Mouse (Mus musculus) adrenal gland, postnatal 10 days (tissue): ENCODE results near the gene Slc6a6. TPM values are rescaled to one million over a fixed set of nuclear protein-coding genes. Genes with fewer than 3 reads are reported as not detected.

Source experiments
- DNase-seq: peaks from one replicate; pipeline ENCODE4 v3.0.0; 2021; ENCODE audit warnings: mixed read lengths
- total RNA-seq, 2 experiments: library from RNA; stranded (reverse); gene quantifications; 2 replicates each; pipeline ENCODE4 v1.2.3; 2021

The Slc6a6 gene
- total RNA-seq, 2 experiments from 2014 or later: 175 to 205 TPM

GRCm38 (mm10) chr6:91720588-91721214 lies 36.8 kb downstream of the Slc6a6 start:
- no peak for DNase-seq

GRCm38 (mm10) chr6:91721215-91721701 lies 37.4 kb downstream of the Slc6a6 start:
- DNase-seq: peak; percentile 29

DNA sequence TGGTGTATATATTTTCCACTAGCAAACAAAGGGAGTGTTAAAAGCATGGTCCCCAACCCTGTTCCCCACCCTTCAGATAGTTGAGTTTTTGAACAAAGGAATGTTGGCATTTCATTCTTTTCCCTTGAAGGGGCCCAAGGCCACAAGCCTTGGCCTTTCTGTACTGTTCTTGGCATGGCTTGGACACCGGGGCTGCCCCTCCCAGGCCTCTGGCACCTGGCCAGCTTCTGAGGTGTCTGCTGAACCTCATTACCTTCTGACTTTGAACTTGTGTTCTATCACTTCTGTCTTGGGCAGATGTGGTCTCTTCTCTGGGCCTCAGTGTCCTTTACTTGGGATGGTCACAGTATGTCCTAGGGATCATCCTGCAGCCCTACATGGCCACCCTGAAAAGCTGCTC lies 43.5 kb downstream of the Slc6a6 start:
- peak; percentile 79 for DNase-seq

DNA sequence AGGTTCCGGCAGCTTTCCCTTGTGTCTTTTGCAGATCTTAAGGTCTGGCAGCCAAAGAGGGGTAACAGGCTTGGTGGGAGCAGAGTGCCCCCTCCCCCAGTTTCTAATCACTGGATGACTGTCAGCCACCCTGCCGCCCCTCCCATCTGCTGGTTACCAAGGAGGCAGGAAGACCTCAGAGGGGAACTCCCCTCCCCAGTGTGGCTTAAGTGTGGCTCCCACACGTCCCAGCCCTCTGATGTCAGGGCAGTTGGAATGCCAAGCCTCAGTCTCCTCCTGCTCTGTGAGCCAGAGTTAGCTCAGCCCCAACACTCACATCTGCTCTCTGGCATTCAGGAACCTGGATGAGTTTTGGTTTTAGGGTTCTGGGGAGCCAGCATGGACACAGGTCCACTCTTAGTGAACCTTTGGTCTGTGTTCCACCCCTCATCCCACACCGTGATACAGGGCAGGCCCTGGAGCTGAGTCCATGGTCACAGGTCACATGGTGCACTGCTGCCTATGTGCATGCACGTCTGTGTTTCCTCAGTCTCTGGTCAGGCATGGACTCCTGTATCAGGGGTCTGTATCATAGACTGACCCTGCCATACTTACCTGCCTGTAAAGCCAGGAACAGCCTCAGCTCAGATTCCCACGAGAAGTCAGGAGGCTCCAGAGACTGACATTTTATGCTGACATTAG lies 45.2 kb downstream of the Slc6a6 start:
- DNase-seq: no peak

DNA sequence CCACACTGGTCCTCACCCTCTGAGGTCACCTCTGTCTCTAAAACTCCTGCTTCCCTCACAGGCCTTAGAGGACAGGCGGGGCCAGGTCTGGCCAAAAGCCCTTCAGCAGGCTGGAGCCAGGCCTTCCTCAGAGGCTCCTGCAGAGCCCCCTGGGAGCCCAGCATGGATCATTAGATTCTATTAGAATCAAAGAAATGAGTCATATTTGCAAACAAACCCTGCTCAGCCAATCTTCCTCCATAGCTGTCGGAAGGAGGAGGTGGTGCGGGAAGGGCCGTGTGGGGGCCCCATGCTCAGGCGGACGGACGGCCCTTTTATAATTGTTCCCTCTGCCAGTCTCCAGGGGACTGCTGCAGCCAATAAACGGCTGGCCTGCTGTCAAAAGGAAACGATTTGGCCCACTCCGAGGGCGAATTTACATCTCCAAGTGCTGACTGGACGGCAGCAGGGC lies 45.8 kb downstream of the Slc6a6 start:
- DNase-seq: peak; percentile 84

GRCm38 (mm10) chr6:91732138-91732537 lies 48.3 kb downstream of the Slc6a6 start:
- peak; percentile 73 for DNase-seq

DNA sequence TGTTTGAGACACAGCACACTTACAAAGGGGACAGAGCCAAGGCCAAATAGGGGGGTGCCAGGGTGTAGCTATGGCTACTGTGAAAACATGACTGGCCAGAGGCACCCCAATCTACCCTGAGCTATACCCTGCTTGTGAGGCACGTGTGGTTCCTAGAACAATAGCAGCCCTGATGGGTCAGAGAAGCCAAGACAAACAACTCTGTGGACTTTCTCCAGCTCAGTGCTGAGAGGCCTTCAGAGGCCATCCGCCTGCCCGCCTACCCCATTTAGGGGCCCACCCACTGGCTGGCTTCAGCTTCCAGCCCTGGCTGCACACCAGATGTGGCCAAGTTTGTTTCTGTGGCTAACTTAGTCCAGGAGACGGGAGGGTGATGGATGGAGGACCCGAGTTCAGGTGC lies 52.6 kb downstream of the Slc6a6 start:
- DNase-seq: peak; percentile 76

DNA sequence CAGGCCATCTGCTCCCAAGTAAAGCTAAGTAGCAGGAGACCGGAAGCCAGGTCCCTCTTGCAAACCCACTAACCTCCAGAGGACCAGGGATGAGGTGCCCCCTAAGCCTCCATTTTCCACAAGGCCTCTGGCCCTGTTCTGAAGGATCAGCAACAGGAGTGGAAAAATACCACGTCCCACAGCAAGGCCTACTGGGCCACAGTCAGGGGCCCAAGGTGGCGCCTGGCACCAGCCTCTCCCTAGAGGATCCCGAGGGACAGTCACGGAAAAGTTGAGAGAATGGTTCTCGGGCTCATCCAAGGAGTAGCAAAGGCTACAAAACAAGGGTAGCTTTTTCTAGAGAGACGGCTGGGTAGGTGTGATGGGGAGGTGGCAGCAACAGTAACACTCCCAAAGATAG lies 53.6 kb downstream of the Slc6a6 start:
- DNase-seq: peak; percentile 57

DNA sequence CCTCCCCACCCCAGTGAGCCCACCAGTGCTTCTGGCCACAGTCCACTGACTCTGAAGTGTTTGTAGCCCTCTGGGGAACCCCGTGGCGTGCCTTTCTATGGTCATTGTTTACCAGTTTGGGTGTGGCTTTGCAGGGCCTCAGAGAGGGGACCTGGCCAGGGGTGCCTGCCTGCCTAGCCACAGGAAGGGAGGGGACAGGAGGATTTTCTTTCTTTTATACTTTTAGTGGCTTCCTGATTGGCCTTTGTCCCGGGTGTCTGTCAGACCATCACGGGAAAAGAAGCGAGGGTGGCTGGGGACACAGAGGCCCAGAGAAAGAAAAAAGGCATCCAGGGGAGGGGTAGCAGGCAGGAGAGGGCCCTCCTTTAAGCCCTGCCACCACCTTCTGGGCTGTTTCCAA lies 54.2 kb downstream of the Slc6a6 start:
- no peak for DNase-seq

DNA sequence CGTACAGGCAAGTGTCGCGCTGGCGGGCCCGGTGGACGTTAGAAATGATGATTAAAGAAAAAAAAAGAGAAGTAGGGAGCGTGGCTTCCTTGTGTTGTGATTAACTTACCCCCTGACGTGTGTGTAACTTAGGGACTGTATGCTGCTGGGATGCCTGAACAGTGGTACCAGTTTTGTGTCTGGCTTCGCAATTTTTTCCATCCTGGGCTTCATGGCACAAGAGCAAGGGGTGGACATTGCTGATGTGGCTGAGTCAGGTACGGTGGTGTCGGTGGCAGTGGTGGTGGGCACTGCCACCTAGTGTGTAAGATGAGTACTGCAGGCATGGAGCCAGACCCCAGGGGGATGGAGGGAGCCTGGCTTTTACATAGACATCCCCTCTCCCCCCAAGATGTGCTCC lies 57.2 kb downstream of the Slc6a6 start:
- peak; percentile 78 for DNase-seq

DNA sequence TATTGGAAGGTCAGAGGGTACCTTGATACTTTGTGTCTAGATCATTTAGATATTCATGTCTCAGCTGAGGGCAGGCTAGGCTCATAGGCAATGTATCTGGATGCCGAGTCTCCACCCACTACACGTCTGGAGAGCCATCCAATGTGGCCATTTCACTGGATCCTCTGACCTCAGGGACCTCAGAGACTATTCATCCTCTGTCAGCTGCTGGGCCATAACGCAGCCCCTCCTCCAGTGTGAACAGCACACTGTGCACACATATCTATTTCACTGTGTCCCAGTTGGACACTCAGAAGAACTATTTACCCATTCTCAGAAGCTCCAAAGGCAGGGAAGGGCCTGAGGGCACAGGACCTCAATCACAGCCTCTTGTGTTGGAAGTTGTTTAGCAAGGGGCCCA lies 58.6 kb downstream of the Slc6a6 start:
- no peak for DNase-seq

GRCm38 (mm10) chr6:91742995-91743394 lies 59.1 kb downstream of the Slc6a6 start:
- DNase-seq: no peak

GRCm38 (mm10) chr6:91743886-91744285 lies 60.0 kb downstream of the Slc6a6 start:
- DNase-seq: no peak

- DNase-seq: no peak
Measured at GRCm38 (mm10) chr6:91745246-91745645, 61.4 kb downstream of the Slc6a6 start.

GRCm38 (mm10) chr6:91745947-91746582 lies 62.2 kb downstream of the Slc6a6 start:
- DNase-seq: no peak

DNA sequence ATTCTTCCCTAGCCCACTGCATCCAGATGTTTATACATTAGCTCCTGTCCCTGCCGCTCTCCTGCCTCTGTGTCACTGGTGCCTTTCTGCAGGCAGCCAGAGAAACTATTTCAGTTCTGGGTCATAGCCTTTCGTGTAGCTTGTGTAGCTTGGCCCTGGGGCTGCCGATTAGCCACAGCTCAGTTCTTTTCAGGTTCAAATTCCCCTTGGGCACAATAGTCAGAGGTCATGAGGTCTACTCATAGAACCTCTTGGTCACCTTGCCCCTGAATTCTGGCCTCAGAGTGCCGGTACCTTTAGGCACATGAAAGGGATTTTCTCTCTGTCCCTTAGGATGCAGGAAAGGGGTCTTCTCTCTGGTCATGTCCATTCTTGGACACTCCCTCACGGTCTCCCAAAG lies 62.9 kb downstream of the Slc6a6 start:
- DNase-seq: no peak

DNA sequence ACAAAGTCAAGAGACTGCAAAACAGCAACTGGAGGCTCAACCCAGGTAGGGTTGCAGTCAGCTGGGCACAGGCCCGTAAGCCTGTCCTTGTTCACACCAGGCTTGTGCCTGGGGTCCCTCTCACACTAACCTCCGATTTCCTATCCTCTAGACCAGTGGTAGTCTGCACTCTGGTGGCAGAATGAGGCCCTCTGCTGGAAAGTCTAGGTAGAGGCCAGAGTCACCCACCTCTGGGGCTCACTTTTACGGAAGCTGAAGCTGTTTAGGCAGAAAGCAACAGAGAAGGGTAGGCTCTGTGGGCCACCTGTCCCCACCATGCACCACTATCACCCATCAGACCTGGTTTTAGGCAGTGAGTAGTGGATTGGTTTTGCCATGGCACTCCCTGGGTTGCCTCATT lies 67.1 kb downstream of the Slc6a6 start:
- DNase-seq: no peak

GRCm38 (mm10) chr6:91752884-91753283 lies 69.0 kb downstream of the Slc6a6 start:
- DNase-seq: no peak

DNA sequence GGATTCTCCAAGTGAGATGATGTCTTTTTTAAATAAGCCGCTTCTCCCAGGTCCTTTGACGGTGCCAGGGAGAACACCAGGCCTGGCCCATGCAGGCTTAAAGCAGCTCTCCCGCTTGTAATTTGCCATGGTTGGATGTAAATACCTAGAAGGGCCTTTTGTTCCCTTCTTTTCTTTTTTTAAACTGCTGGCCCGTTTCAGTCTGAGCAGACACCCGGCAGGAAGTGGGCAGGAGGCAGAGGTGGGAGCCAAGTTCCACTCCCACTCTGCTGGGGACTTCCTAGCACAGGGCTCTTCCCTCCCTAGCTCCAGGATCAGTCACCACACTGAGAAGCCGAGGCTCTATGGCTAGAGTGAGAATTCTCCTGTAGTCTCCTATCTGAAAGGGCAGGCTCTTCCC lies 70.2 kb downstream of the Slc6a6 start:
- no peak for DNase-seq

GRCm38 (mm10) chr6:91754845-91755244 lies 71.0 kb downstream of the Slc6a6 start:
- no peak for DNase-seq

GRCm38 (mm10) chr6:91762051-91762742 lies 78.3 kb downstream of the Slc6a6 start:
- peak; percentile 54 for DNase-seq

DNA sequence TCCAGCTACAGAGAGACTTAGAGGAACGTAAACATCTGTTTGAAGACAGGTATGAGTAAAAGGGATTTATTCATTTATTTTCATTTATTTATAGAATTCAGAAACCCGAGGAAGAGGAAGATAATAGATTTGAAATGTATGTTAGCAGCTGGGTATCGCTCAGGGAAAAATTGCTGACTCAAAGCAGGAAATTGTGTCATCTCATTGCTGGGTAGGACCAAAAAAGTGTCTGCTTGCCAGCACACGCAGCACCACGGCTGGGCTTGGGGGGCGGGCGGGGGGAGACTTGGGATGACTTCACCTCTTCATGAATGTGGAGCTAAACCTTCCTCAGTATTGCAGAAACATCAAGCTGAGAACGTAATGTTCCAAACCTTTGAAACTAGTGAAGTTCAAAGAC lies 83.7 kb downstream of the Slc6a6 start:
- DNase-seq: no peak

- DNase-seq: no peak
Measured at GRCm38 (mm10) chr6:91773951-91774350, 90.1 kb downstream of the Slc6a6 start.
